Mouse (Mus musculus) forebrain, postnatal 0 days (tissue): ENCODE measurements at regions not wholly inside any gene's neighbourhood (a gene's known extent, or its start where the extent isn't known, plus 50 kb on each side); places are given as distances from the start of the nearest gene placed in this dataset.

Experiments
- ATAC-seq: fragments of 200-750 bp; cut with Nextera tagmentation; 2 replicates; pipeline ENCODE4 v1.8.0; 2017; ENCODE audit warnings: mild to moderate bottlenecking, moderate library complexity
- DNase-seq: peaks from one replicate; pipeline ENCODE4 v3.0.0-alpha.2; 2015
- H3K27ac ChIP-seq: fragments of 300-500 bp; sonication (generic); 2 replicates; pipeline ENCODE4 v1.5.1; 2014; ENCODE audit warnings: low read depth, mild to moderate bottlenecking, antibody characterized with exemption, low read length, moderate library complexity, mixed read lengths
- H3K27me3 ChIP-seq: fragments of 300-500 bp; sonication (generic); 2 replicates; pipeline ENCODE4 v1.6.1; 2014; ENCODE audit warnings: mild to moderate bottlenecking, low read length, mixed read lengths; ENCODE audit not compliant: insufficient read depth
- H3K36me3 ChIP-seq: fragments of 300-500 bp; sonication (generic); 2 replicates; pipeline ENCODE4 v1.6.1; 2014; ENCODE audit warnings: mild to moderate bottlenecking, moderate library complexity; ENCODE audit not compliant: insufficient read depth
- H3K4me1 ChIP-seq: fragments of 300-500 bp; sonication (generic); 2 replicates; pipeline ENCODE4 v1.6.1; 2014; ENCODE audit warnings: antibody characterized with exemption; ENCODE audit not compliant: insufficient read depth
- H3K4me2 ChIP-seq: fragments of 300-500 bp; sonication (generic); 2 replicates; pipeline ENCODE4 v1.6.1; 2014; ENCODE audit warnings: low read depth, mild to moderate bottlenecking, moderate library complexity
- H3K4me3 ChIP-seq: fragments of 300-500 bp; sonication (generic); 2 replicates; pipeline ENCODE4 v1.5.1; 2014; ENCODE audit warnings: low read depth, low read length, mixed read lengths
- H3K9ac ChIP-seq: fragments of 300-500 bp; sonication (generic); 2 replicates; pipeline ENCODE4 v1.6.1; 2014; ENCODE audit warnings: mild to moderate bottlenecking
- H3K9me3 ChIP-seq: fragments of 300-500 bp; sonication (generic); 2 replicates; pipeline ENCODE4 v1.6.1; 2016; ENCODE audit warnings: low read length
- CTCF ChIP-seq: sonication (generic); IDR thresholded peaks from 2 replicates; pipeline ENCODE4 v1.5.1; 2016; ENCODE audit warnings: antibody characterized with exemption, control low read depth, low read depth
- WGBS: fragments of 180-500 bp; shearing (Covaris S2); extraction: QIAGEN DNeasy Blood & Tissue Kit; methylation state at CpG from one replicate; pipeline ENCODE4 v1.1.7; 2014; 5-methylcytosine and 5-hydroxymethylcytosine counted together

DNA sequence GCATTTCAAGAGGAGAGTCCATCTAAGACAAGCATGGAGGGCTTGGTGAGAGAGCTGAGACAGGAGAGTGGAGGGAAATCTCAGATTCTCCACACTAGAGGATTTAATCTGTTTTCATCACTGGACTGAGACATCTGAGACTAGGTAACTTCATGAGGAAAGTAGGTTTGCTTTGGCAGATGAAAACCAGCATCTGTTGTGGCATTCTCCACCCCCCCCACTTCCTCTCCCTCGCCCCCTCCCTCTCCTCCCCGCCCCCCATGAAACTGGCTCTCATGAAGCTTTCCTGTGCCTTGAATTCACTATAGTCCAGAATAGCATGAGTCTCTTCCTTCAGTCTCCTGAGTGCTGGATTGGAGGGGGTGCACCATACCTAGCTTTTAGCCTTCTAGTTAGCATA lies 670.7 kb downstream of the Zfp706 start:
- H3K4me1 ChIP-seq: no peaks in the 10 kb centered on the region
- no peak for ATAC-seq
- no peak overlapping the region for H3K4me2 ChIP-seq
- no peak overlapping the region for H3K4me3 ChIP-seq
- no peaks in the 10 kb centered on the region for H3K36me3 ChIP-seq
- H3K27ac ChIP-seq: no peak overlapping the region
- H3K9me3 ChIP-seq: no peaks in the 10 kb centered on the region
- TF ChIP-seq CTCF: no peak
- WGBS: 73% methylated on average over 2 of the region's 2 CpGs
- DNase-seq: no peak
- H3K9ac ChIP-seq: no peak overlapping the region
- no peaks in the 10 kb centered on the region for H3K27me3 ChIP-seq

DNA sequence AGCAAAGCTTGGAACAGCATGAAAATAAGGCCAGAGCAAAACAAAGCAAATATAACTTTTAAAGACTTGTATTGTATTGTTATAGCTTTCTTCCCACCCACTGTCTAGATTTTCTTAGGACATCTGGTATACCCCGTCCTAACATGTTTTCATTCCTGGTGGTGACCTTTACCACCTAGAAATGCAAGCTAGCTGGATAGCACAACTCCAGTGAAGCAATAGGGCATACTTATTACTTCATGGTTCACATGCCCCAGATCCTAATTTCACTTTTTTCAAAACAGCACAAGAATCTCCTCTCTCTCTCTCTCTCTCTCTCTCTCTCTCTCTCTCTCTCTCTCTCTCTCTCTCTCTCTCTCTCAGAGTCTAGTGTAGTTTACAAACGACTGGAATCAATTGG lies 672.5 kb downstream of the Zfp706 start:
- ATAC-seq (no peak), DNase-seq (no peak)
- Histone ChIP-seq H3K4me2 (no peak overlapping the region), H3K36me3 (no peaks in the 10 kb centered on the region), H3K9me3 (no peaks in the 10 kb centered on the region), H3K27ac (no peak overlapping the region), H3K4me1 (0 out of 2 replicates have a peak, but pooled peaks cover 3% of the 10 kb centered on the region), H3K27me3 (no peaks in the 10 kb centered on the region), H3K4me3 (no peak overlapping the region), H3K9ac (no peak overlapping the region)
- 69% methylated on average over 2 of the region's 2 CpGs for WGBS
- no peak for TF ChIP-seq CTCF

DNA sequence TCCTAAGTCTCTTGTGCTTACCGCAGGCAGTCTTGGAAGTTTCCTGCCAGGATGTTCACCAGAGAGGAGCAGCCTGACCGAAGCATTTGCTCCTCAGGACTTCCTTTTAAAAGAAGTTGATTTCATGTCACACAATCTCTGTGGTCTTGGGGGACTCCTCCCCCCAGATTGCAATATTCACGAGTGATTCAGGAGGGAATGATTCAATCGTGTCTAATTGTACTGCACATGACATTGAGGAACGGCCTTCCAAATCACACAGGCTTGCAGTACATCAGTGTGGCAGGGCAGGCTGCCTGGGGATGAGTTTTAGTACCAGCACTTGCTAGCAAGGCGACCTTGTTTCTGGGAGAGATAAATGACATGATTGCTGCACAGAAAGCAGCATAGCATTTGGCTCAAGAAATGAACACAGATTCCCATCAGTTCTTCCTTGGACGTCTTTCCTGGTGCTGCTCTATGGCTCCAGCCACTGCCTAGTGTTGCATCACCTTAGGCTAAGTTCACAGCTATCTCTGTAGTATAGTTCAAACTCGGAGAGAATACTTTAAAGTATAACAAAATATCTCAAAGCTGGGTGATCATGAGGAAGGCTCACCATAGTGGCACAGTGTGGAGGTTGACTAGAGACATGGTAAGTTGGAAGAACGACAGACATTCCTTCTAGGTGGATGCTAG lies 673.0 kb downstream of the Zfp706 start:
- H3K9me3 ChIP-seq: no peaks in the 10 kb centered on the region
- H3K4me1 ChIP-seq: 0 out of 2 replicates have a peak, but pooled peaks cover 3% of the 10 kb centered on the region
- 82% methylated on average over 9 of the region's 9 CpGs for WGBS
- no peaks in the 10 kb centered on the region for H3K27me3 ChIP-seq
- H3K4me2 ChIP-seq: no peak overlapping the region
- H3K4me3 ChIP-seq: no peak overlapping the region
- H3K27ac ChIP-seq: no peak overlapping the region
- H3K9ac ChIP-seq: no peak overlapping the region
- no peak for DNase-seq
- H3K36me3 ChIP-seq: no peaks in the 10 kb centered on the region
- TF ChIP-seq CTCF: no peak
- ATAC-seq: no peak

DNA sequence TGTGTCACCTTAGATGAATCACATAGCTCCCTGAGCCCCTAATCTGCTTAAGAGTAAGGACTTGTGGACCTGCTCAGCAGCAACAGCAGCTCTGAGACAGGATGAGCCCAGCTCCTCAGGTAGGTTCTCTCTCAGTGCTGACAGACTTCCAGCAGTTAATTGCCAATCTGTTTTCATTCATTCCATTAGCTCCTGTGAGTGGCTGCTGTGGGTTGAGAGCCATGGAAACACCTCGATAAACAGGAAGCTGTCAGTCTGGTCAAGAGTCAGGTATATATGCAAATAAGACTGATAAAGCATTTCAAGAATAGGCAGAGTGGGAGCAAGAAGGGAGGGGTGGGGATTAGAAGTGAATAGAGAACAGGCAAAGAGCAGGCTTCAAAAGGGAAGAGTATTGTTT lies 673.7 kb downstream of the Zfp706 start:
- 0 out of 2 replicates have a peak, but pooled peaks cover 3% of the 10 kb centered on the region for H3K4me1 ChIP-seq
- H3K27me3 ChIP-seq: no peaks in the 10 kb centered on the region
- no peak overlapping the region for H3K4me3 ChIP-seq
- DNase-seq (no peak), ATAC-seq (no peak)
- no peak overlapping the region for H3K4me2 ChIP-seq
- 73% methylated on average over 1 of the region's 1 CpGs for WGBS
- no peaks in the 10 kb centered on the region for H3K36me3 ChIP-seq
- no peak overlapping the region for H3K9ac ChIP-seq
- H3K27ac ChIP-seq: no peak overlapping the region
- H3K9me3 ChIP-seq: no peaks in the 10 kb centered on the region
- TF ChIP-seq CTCF: no peak

DNA sequence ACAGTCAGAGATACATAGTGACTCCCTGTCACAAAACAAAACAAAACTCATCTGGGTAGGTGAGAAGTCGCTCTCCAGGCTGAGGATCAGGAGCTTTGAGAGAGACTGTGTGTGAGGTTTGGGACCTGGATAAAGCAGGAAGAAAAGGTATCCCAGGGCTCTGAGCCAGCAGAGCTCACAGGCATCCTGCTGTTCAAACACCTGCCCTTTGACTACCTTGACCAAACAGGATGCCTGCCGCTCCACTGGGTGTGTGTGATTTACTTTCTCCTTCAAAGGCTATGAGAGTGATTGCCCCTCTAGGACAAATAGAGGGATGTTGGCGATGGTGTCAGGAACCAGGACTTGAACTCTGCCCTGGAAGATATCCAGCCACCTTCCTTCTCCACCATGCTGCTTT lies 674.3 kb downstream of the Zfp706 start:
- TF ChIP-seq CTCF: no peak
- Histone ChIP-seq H3K36me3 (no peaks in the 10 kb centered on the region), H3K4me2 (no peak overlapping the region), H3K27ac (no peak overlapping the region), H3K9me3 (no peaks in the 10 kb centered on the region), H3K4me3 (no peak overlapping the region), H3K4me1 (0 out of 2 replicates have a peak, but pooled peaks cover 3% of the 10 kb centered on the region), H3K9ac (no peak overlapping the region), H3K27me3 (no peaks in the 10 kb centered on the region)
- ATAC-seq (no peak), DNase-seq (no peak)
- WGBS: 81% methylated on average over 3 of the region's 3 CpGs
